Mouse (Mus musculus): ENCODE results near the gene Eras.
"Not testable (repeated sequence)": the region's sequence is repeated elsewhere in the genome, so short reads cannot be mapped to it uniquely, and the experiment has no call there.

Eras gene

DNA sequence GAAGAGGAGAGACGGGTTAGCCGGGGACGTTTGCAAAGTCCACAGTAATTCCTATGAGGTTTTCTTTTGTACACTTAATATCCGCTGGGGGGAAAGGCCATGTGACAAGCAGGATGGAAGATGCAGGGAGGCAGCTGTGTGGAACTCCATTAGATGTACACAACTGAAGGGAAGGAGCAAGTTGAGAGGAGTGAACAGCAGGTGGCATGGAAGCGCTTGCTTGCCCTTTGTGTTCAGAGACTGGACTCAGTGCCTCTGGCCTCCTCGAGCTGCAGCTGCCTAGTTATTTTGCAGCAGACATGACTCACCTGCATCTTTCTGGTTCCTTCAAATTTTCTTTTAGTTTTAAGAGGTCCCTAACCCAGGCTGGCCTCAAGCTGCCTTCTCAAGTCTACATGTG lies 17.9 kb downstream of the Eras start:
- no peak for DNase-seq (ENCODE audit: inconsistent ontology term)

DNA sequence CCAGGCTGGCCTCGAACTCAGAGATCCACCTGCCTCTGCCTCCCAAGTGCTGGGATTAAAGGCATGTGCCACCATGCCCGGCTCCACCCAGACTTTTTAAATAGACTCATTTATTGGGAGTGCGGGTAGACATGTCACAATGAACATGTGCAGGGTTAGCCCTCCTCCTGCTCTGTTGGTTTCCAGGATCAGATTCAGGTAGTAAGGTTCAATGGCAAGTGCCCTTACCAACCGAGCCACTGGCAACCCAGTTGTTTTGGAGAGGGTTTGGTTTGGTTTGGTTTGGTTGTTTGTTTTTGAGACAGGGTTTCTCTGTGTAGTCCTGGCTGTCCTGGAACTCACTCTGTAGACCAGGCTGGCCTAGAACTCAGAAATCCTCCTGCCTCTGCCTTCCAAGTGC lies 19.2 kb downstream of the Eras start, which contains the start of gene Gm10490:
TSS of gene Gm10490 (plus strand) at position 301 of the 400 bp plus-strand sequence.
- not testable (repeated sequence) for DNase-seq (ENCODE audit: inconsistent ontology term)

DNA sequence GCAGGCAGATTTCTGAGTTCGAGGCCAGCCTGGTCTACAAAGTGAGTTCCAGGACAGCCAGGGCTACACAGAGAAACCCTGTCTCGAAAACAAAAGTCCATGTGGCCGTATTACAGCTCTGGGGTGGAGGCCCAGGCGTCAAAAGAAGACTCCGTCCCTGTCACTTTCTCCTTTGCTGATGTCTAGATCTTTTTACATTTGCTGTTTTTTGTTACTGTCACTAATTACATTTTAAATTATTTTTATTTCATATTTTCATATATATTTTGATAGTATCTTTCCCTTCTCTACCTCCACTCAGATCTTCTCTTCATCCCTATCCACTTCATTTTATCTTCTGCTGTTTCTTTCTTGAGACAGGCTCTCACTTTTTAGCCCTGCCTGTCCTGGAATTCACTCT lies 20.7 kb downstream of the Eras start, which contains the start of gene Gm10491:
TSS of gene Gm10491 (minus strand) at position 101 of the 400 bp plus-strand sequence.
- DNase-seq (ENCODE audit: inconsistent ontology term), result no peak

DNA sequence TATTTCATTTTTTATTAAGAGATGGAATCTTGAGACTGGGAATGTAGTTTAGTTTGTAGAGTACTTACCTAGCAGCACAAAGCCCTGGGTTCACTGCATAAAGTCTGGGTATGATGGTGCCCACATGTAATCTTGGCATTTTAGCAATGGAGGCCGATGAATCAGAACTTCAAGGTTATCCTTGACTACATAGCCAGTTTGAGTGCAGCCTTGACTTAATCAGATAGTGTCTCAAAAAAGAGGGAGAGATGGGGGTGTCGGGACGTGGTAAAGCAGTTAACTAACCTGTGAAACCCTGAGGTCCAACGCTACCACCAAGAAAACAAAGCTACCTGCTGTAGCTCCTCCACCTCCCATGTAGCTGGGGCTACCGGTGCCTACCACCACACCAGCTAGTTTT lies 24.0 kb downstream of the Eras start:
- no peak for DNase-seq (ENCODE audit: inconsistent ontology term)

DNA sequence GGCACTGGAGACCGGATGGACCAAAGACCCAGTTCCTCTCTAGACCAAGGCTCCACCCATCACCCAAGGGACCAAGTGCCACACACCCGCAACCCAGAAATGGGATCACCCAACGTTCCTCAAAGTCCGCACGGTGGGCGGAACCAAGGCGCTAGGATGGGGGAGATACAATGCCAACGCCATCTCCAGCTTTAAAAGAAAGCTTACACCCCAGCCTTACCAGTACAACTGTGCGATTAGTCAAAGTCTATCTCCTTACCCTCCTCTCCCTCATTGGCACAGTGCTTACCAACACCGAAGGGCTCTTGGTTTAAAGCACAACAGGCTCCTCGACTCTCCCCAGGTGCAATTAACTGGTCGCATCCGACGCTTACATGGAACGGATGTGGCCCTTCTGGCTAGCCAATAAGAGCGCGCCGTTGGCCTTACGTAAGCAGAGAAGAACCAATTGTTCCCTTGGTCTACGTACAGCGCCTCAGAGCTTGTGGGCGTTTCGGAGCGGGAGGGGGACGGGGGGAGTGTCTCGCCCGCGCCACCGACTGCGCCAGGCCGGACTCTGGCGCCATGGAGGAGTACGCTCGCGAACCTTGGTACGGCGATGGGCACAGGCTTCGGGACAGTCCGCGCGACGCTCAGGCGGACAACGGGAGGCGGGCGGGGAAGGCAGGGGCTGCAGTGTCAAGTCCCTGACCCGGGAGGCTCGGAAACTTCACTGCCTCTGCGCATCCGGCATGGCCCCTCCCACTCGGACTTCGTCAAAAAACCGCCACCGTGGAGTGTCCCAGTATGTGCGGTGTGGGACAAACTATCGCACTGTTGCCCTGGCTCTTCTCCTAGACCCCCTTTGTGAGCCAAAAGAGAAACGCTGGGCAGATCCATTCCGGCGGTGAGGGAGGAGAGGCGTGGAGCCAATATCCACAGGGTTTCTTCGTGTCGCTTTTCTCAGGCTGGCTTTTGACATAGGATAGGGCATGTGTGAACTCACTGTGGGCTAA lies 29.2 kb downstream of the Eras start, which contains the start of the genes Pqbp1 and Timm17b:
TSS of gene Pqbp1 (minus strand) at position 390 of the 995 bp plus-strand sequence.
TSS of gene Timm17b (plus strand) at position 478 of the 995 bp plus-strand sequence.
- DNase-seq (ENCODE audit: inconsistent ontology term), result peak; percentile 93

DNA sequence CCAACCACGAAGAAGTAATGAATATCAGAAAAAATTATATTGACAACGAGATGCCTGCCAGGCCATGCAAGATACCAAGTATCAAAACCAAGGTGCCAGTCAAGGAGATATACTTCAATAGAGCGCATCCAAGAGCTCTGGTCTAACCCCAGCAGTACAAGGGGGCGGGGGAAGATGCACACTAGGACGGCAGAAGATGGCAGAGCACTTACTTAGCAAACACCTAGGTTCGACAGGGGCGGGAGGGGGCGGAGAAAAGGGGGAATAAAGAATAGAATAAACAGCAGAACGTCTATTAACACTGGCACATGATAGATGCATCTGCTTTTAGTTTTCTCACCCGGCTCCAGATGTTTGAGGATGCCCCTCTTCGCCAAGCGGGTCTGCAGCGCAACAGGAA lies 30.2 kb downstream of the Eras start:
- no peak for DNase-seq (ENCODE audit: inconsistent ontology term)

DNA sequence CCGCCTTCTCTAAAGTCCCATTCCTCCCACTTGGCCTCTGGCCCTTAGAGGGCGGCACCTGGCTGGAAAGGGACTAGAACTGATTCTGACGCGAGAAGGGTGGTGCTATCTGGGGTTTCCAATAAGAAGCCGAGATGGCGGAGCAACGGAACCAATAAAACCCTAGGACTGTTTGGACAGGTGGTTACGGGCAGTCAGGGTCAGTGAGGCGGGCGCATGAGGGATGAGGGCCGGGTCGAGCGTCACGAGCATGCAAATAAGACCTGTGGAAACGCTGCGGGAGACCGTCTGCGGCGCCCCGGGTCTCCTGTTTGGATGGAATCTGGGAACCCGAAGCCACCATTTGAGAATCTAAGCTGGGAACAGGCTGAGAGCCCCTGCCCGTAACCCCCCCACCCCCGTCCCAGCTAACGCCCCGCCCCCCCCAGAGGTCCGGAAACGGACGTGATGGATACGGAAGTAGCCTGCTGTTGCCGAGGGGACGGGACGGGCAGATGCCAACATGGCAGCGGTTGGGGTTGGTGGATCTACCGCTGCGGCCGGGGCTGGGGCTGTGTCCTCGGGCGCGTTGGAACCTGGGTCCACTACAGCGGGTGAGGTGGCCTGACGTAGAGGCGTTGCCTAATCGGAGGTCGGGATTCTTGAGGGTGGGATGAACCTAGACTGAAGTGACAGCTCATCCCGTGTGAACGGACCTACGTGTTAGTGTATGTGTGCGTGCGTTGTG lies 44.4 kb downstream of the Eras start, which contains the start of gene Slc35a2:
TSS of gene Slc35a2 (plus strand) at position 188 of the 727 bp plus-strand sequence.
- peak; percentile 92 for DNase-seq (ENCODE audit: inconsistent ontology term)

DNA sequence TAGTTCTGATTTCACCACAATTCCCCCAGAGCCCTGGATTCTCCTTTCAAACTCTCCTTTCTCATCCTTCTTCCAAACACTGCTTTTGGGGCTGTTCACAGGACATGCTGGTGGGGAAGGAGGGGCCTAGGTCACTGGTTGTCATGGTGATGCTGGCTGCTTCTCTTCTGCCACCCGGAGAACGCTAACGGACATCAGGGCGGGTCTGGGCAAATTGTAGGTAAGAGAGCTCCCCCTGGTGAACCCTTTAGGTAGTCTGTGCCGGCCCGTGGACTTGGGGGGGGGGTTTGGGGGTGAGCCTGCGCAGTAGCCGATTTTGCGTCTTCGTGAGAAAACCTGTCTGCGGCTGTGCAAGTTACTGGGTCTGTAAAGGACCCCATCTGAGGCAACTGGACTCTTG lies 48.6 kb downstream of the Eras start:
- peak; percentile 81 for DNase-seq (ENCODE audit: inconsistent ontology term)

DNA sequence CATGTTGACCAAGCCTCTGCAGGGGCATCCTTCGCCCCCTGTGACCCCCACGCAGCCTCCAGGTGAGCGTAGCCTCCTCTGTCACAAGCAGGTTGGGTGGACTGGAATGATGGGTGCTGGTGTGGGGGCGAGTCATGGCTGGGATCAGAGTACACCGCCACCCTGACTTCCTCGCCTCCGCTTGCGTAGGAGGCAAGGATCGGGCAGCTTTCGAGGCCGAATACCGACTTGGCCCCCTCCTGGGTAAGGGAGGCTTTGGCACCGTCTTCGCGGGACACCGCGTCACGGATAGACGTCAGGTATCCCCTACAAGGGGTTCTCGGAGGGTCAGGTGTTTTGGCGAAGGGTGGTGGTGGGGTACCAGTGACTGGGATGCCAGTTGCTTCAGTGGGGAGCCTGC lies 49.9 kb downstream of the Eras start:
- no peak for DNase-seq (ENCODE audit: inconsistent ontology term)

DNA sequence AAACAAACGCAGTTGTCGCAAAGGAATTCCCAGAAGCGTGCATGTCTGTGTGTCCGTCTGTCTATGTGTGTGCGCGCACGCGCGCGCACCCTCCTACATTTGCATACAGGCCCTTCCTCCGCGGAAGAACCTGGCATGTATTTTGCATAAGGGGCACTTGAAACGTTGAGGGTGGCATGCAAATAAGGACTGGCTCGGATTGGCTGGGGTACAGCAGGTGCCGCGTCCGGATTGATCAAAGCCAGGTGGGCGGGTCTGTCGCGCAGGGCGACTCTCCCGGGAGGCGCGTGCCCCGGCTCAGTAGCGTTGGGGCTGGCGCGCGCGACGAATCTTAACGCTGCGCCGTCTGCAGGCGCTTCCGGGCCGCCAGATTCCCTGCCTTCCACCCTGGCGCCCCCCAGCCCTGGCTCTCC lies 50.4 kb downstream of the Eras start, which contains the start of gene Pim2:
TSS of gene Pim2 (plus strand) at position 256 of the 413 bp plus-strand sequence.
- peak; percentile 81 for DNase-seq (ENCODE audit: inconsistent ontology term)
